ENCODE assay signal across 10 mouse cellular contexts in genomic region chr2:32742173-32742531, GRCm38 (mm10). TPM values are rescaled to one million over a fixed set of nuclear protein-coding genes. Genes with fewer than 3 reads are reported as not detected.
DNase-seq lines count a peak whose midpoint lies in the region; ATAC-seq and TF ChIP-seq lines count a peak whose summit lies in the region.
"Had no signal": no experiment of that assay in that cellular context is flagged by ENCODE, and none has a peak within 500 bp of the region (broad histone marks: within the 10 kb centered on the region; RNA-seq: fewer than 3 reads in every experiment).

No protein-coding gene starts in this region.

- H3K4me1 ChIP-seq in kidney, postnatal 0 days (replicated peaks; ENCODE audit: insufficient read depth, low read length): peaks cover 13% of the 10 kb centered on the region; the same call in 1 of the 2 replicates
- H3K4me1 ChIP-seq in kidney, adult 2 months (ENCODE audit: control insufficient read depth, insufficient read depth, low read length): no peaks in the 10 kb centered on the region
- peaks cover 18% of the 10 kb centered on the region for H3K4me1 ChIP-seq in embryonic facial prominence, embryonic 12.5 days
- peaks cover 13% of the 10 kb centered on the region for H3K4me1 ChIP-seq in intestine, embryonic 14.5 days (replicated peaks; ENCODE audit: control insufficient read depth, insufficient read depth, low read length)
- peaks cover 11% of the 10 kb centered on the region for H3K4me1 ChIP-seq in liver, embryonic 12.5 days
- peaks cover 13% of the 10 kb centered on the region for H3K4me1 ChIP-seq in stomach, embryonic 14.5 days (ENCODE audit: control insufficient read depth, insufficient read depth, low read length)

- TF ChIP-seq POLR2A in kidney, adult 2 months (IDR thresholded peaks at IDR 0.05; ENCODE audit: low read depth, low read length): no peak

- WGBS in kidney, postnatal 0 days: 25% methylated on average over 18 of the region's 18 CpGs
- 36% methylated on average over 18 of the region's 18 CpGs for WGBS in kidney, adult 2 months
- 4% methylated on average over 18 of the region's 18 CpGs for WGBS in embryonic facial prominence, embryonic 12.5 days
- 15% methylated on average over 18 of the region's 18 CpGs for WGBS in intestine, embryonic 14.5 days
- WGBS in liver, embryonic 12.5 days (ENCODE audit: insufficient replicate concordance): 68% methylated on average over 18 of the region's 18 CpGs
- WGBS in stomach, embryonic 14.5 days: 16% methylated on average over 18 of the region's 18 CpGs

- H3K36me3 ChIP-seq in kidney, postnatal 0 days (ENCODE audit: insufficient read depth, low read length): peaks cover 7% of the 10 kb centered on the region; the same call in 1 of the 2 replicates
- no peaks in the 10 kb centered on the region for H3K36me3 ChIP-seq in kidney, adult 2 months (ENCODE audit: control insufficient read depth, insufficient read depth, low read length)
- H3K36me3 ChIP-seq in embryonic facial prominence, embryonic 12.5 days: peaks cover 12% of the 10 kb centered on the region
- H3K36me3 ChIP-seq in intestine, embryonic 14.5 days (ENCODE audit: control insufficient read depth, insufficient read depth, low read length): peaks cover 29% of the 10 kb centered on the region
- peaks cover 17% of the 10 kb centered on the region for H3K36me3 ChIP-seq in liver, embryonic 12.5 days
- peaks cover 9% of the 10 kb centered on the region for H3K36me3 ChIP-seq in stomach, embryonic 14.5 days (ENCODE audit: control insufficient read depth, insufficient read depth, low read length)

- no peak overlapping the region for H3K9ac ChIP-seq in kidney, postnatal 0 days (ENCODE audit: low read depth, low read length)
- H3K9ac ChIP-seq in embryonic facial prominence, embryonic 12.5 days: no peak overlapping the region
- H3K9ac ChIP-seq in intestine, embryonic 14.5 days (ENCODE audit: low read length): no peak overlapping the region
- no peak overlapping the region for H3K9ac ChIP-seq in liver, embryonic 12.5 days
- no peak overlapping the region for H3K9ac ChIP-seq in stomach, embryonic 14.5 days (replicated peaks; ENCODE audit: low read depth, low read length)
- H3K9ac ChIP-seq: liver, embryonic 15.5 days had no signal

- peak overlapping the region; percentile 70; the same call in 1 of the 2 replicates for H3K4me2 ChIP-seq in kidney, postnatal 0 days (ENCODE audit: low read length)
- peak overlapping the region; percentile 96 for H3K4me2 ChIP-seq in embryonic facial prominence, embryonic 12.5 days (replicated peaks)
- H3K4me2 ChIP-seq in intestine, embryonic 14.5 days (ENCODE audit: low read length): peak overlapping the region; percentile 86
- 0 out of 2 replicates have a peak overlapping the region, but pooled peaks have one; percentile 69 for H3K4me2 ChIP-seq in liver, embryonic 12.5 days
- H3K4me2 ChIP-seq in stomach, embryonic 14.5 days (replicated peaks; ENCODE audit: low read depth, low read length): peak overlapping the region; percentile 93; the same call in 1 of the 2 replicates

- no peak for DNase-seq in kidney, postnatal 0 days (ENCODE audit: low spot score)
- no peak for DNase-seq in kidney, adult 2 months
- DNase-seq in intestine, embryonic 14.5 days (ENCODE audit: low spot score): no peak
- DNase-seq in adrenal gland, postnatal 25 days: no peak
- DNase-seq in ovary, postnatal 10 days (ENCODE audit: low spot score): no peak

- H3K27ac ChIP-seq in kidney, postnatal 0 days: no peak overlapping the region
- no peak overlapping the region for H3K27ac ChIP-seq in kidney, adult 2 months (ENCODE audit: insufficient read depth, low read depth, low read length)
- 0 out of 2 replicates have a peak overlapping the region, but pooled peaks have one; percentile 5 for H3K27ac ChIP-seq in embryonic facial prominence, embryonic 12.5 days
- no peak overlapping the region for H3K27ac ChIP-seq in intestine, embryonic 14.5 days (ENCODE audit: low read depth)
- H3K27ac ChIP-seq in liver, embryonic 12.5 days: no peak overlapping the region
- H3K27ac ChIP-seq in stomach, embryonic 14.5 days (ENCODE audit: low read length): no peak overlapping the region
- H3K27ac ChIP-seq: liver, embryonic 15.5 days had no signal

- H3K27me3 ChIP-seq in kidney, postnatal 0 days (ENCODE audit: insufficient read depth, low read length): no peaks in the 10 kb centered on the region; the same call in 1 of the 2 replicates
- H3K27me3 ChIP-seq in kidney, adult 2 months (replicated peaks; ENCODE audit: control insufficient read depth, insufficient read depth, low read length): no peaks in the 10 kb centered on the region
- peaks cover 17% of the 10 kb centered on the region; the same call in 1 of the 2 replicates for H3K27me3 ChIP-seq in embryonic facial prominence, embryonic 12.5 days
- peaks cover 23% of the 10 kb centered on the region for H3K27me3 ChIP-seq in intestine, embryonic 14.5 days (replicated peaks; ENCODE audit: control insufficient read depth, insufficient read depth, low read length)
- H3K27me3 ChIP-seq in liver, embryonic 12.5 days (replicated peaks): peaks cover 36% of the 10 kb centered on the region
- 0 out of 2 replicates have a peak, but pooled peaks cover 14% of the 10 kb centered on the region for H3K27me3 ChIP-seq in stomach, embryonic 14.5 days (ENCODE audit: control insufficient read depth, insufficient read depth, low read length)

- H3K4me3 ChIP-seq in kidney, postnatal 0 days (replicated peaks; ENCODE audit: low read depth, low read length): 0 out of 2 replicates have a peak overlapping the region, but pooled peaks have one; percentile 28
- no peak overlapping the region for H3K4me3 ChIP-seq in kidney, adult 2 months (ENCODE audit: insufficient read depth, low read depth, low read length)
- peak overlapping the region; percentile 52 for H3K4me3 ChIP-seq in embryonic facial prominence, embryonic 12.5 days
- H3K4me3 ChIP-seq in intestine, embryonic 14.5 days (ENCODE audit: low read depth, low read length): peak overlapping the region; percentile 46
- no peak overlapping the region for H3K4me3 ChIP-seq in liver, embryonic 12.5 days
- peak overlapping the region; percentile 39 for H3K4me3 ChIP-seq in stomach, embryonic 14.5 days (ENCODE audit: low read depth, low read length)

- peak; percentile 38; the same call in 1 of the 2 replicates for ATAC-seq in kidney, postnatal 0 days (replicated peaks; ENCODE audit: low FRiP score, low read depth)
- peak; percentile 62; the same call in 1 of the 2 replicates for ATAC-seq in embryonic facial prominence, embryonic 12.5 days (ENCODE audit: insufficient number of reproducible peaks, insufficient read depth, low FRiP score, low TSS enrichment)
- peak; percentile 74 for ATAC-seq in intestine, embryonic 14.5 days (replicated peaks; ENCODE audit: low FRiP score, low TSS enrichment, low read depth)
- ATAC-seq in liver, embryonic 12.5 days: no peak
- no peak for ATAC-seq in stomach, embryonic 14.5 days (ENCODE audit: insufficient number of reproducible peaks, insufficient read depth, low FRiP score, low read depth)
- ATAC-seq: Patski had no signal

- no peak for TF ChIP-seq CTCF in kidney, postnatal 0 days (IDR thresholded peaks at IDR 0.05; ENCODE audit: low read depth)
- TF ChIP-seq CTCF in kidney, adult 2 months (conservative IDR thresholded peaks at IDR 0.05; ENCODE audit: insufficient read depth, insufficient read length, low read depth, low read length): no peak

- no peaks in the 10 kb centered on the region for H3K9me3 ChIP-seq in kidney, postnatal 0 days (replicated peaks; ENCODE audit: low read length)
- H3K9me3 ChIP-seq in embryonic facial prominence, embryonic 12.5 days: no peaks in the 10 kb centered on the region
- H3K9me3 ChIP-seq in intestine, embryonic 14.5 days (ENCODE audit: control insufficient read depth, low read length): no peaks in the 10 kb centered on the region
- no peaks in the 10 kb centered on the region for H3K9me3 ChIP-seq in liver, embryonic 12.5 days (replicated peaks)
- no peaks in the 10 kb centered on the region for H3K9me3 ChIP-seq in stomach, embryonic 14.5 days (ENCODE audit: control insufficient read depth, low read depth, low read length)
- H3K9me3 ChIP-seq: liver, embryonic 15.5 days had no signal

RNA-seq across cellular contexts. Expression of gene 6330409D20Rik, which starts 1.3 kb away (rescaled TPM):
- polyA plus RNA-seq in kidney, postnatal 0 days (2015; fragmentation: Nextera tagmentation; extraction: Ambion mirVana): 0.11 TPM in 1 of 2 replicates, not detected in the other
- not detected in 2 replicates for polyA plus RNA-seq in kidney, adult 2 months (2012; rRNA removed)
- polyA plus RNA-seq in embryonic facial prominence, embryonic 12.5 days (2016; fragmentation: Nextera tagmentation; extraction: Ambion mirVana): 0.34 and 0.43 TPM in 2 replicates
- 0.38 and 0.75 TPM in 2 replicates for polyA plus RNA-seq in intestine, embryonic 14.5 days (2014; fragmentation: Nextera tagmentation; extraction: Ambion mirVana)
- polyA plus RNA-seq in liver, embryonic 12.5 days (2016; fragmentation: Nextera tagmentation; extraction: Ambion mirVana): not detected in 2 replicates
- polyA plus RNA-seq in stomach, embryonic 14.5 days (2014; fragmentation: Nextera tagmentation; extraction: Ambion mirVana): 0.67 and 0.77 TPM in 2 replicates
- not detected in 2 replicates for total RNA-seq in adrenal gland, postnatal 25 days (2021)
- polyA plus RNA-seq: liver, embryonic 15.5 days; Patski had no signal

RNA-seq across cellular contexts. Expression of gene Tor2a, which starts 14.9 kb away (rescaled TPM):
- polyA plus RNA-seq in kidney, postnatal 0 days (2015; fragmentation: Nextera tagmentation; extraction: Ambion mirVana): 74.9 and 79.4 TPM in 2 replicates
- 72.5 and 93.3 TPM in 2 replicates for polyA plus RNA-seq in kidney, adult 2 months (2012; rRNA removed)
- polyA plus RNA-seq in embryonic facial prominence, embryonic 12.5 days (2016; fragmentation: Nextera tagmentation; extraction: Ambion mirVana): 61.5 and 67.0 TPM in 2 replicates
- polyA plus RNA-seq in intestine, embryonic 14.5 days (2014; fragmentation: Nextera tagmentation; extraction: Ambion mirVana): 71.1 and 74.8 TPM in 2 replicates
- 35.9 and 36.6 TPM in 2 replicates for polyA plus RNA-seq in liver, embryonic 12.5 days (2016; fragmentation: Nextera tagmentation; extraction: Ambion mirVana)
- polyA plus RNA-seq in stomach, embryonic 14.5 days (2014; fragmentation: Nextera tagmentation; extraction: Ambion mirVana): 71.3 and 75.7 TPM in 2 replicates
- total RNA-seq in adrenal gland, postnatal 25 days (2021): 24.7 and 30.8 TPM in 2 replicates

RNA-seq across cellular contexts. Expression of gene Sh2d3c, which starts 21.3 kb away (rescaled TPM):
- 31.1 and 31.3 TPM in 2 replicates for polyA plus RNA-seq in kidney, postnatal 0 days (2015; fragmentation: Nextera tagmentation; extraction: Ambion mirVana)
- polyA plus RNA-seq in kidney, adult 2 months (2012; rRNA removed): 28.4 and 30.4 TPM in 2 replicates
- 27.6 and 29.1 TPM in 2 replicates for polyA plus RNA-seq in embryonic facial prominence, embryonic 12.5 days (2016; fragmentation: Nextera tagmentation; extraction: Ambion mirVana)
- 32.5 and 32.7 TPM in 2 replicates for polyA plus RNA-seq in intestine, embryonic 14.5 days (2014; fragmentation: Nextera tagmentation; extraction: Ambion mirVana)
- polyA plus RNA-seq in liver, embryonic 12.5 days (2016; fragmentation: Nextera tagmentation; extraction: Ambion mirVana): 9.7 and 10.1 TPM in 2 replicates
- 28.2 and 28.4 TPM in 2 replicates for polyA plus RNA-seq in stomach, embryonic 14.5 days (2014; fragmentation: Nextera tagmentation; extraction: Ambion mirVana)
- total RNA-seq in adrenal gland, postnatal 25 days (2021): 14.3 and 23.7 TPM in 2 replicates

RNA-seq across cellular contexts. Expression of gene Cdk9, which starts 29.3 kb away (rescaled TPM):
- 87.4 and 90.6 TPM in 2 replicates for polyA plus RNA-seq in kidney, postnatal 0 days (2015; fragmentation: Nextera tagmentation; extraction: Ambion mirVana)
- polyA plus RNA-seq in kidney, adult 2 months (2012; rRNA removed): 88.3 and 89.2 TPM in 2 replicates
- 121 and 126 TPM in 2 replicates for polyA plus RNA-seq in embryonic facial prominence, embryonic 12.5 days (2016; fragmentation: Nextera tagmentation; extraction: Ambion mirVana)
- polyA plus RNA-seq in intestine, embryonic 14.5 days (2014; fragmentation: Nextera tagmentation; extraction: Ambion mirVana): 83.8 and 85.2 TPM in 2 replicates
- polyA plus RNA-seq in liver, embryonic 12.5 days (2016; fragmentation: Nextera tagmentation; extraction: Ambion mirVana): 85.3 and 86.1 TPM in 2 replicates
- polyA plus RNA-seq in stomach, embryonic 14.5 days (2014; fragmentation: Nextera tagmentation; extraction: Ambion mirVana): 78.6 and 80.8 TPM in 2 replicates
- total RNA-seq in adrenal gland, postnatal 25 days (2021): 83.6 and 96.8 TPM in 2 replicates

RNA-seq across cellular contexts. Expression of gene Ttc16, which starts 33.3 kb away (rescaled TPM):
- polyA plus RNA-seq in kidney, postnatal 0 days (2015; fragmentation: Nextera tagmentation; extraction: Ambion mirVana): 0.13 and 0.18 TPM in 2 replicates
- 1.1 TPM in 2 replicates for polyA plus RNA-seq in kidney, adult 2 months (2012; rRNA removed)
- polyA plus RNA-seq in embryonic facial prominence, embryonic 12.5 days (2016; fragmentation: Nextera tagmentation; extraction: Ambion mirVana): 0.23 and 0.34 TPM in 2 replicates
- polyA plus RNA-seq in intestine, embryonic 14.5 days (2014; fragmentation: Nextera tagmentation; extraction: Ambion mirVana): 0.13 and 0.20 TPM in 2 replicates
- 0.12 and 0.26 TPM in 2 replicates for polyA plus RNA-seq in liver, embryonic 12.5 days (2016; fragmentation: Nextera tagmentation; extraction: Ambion mirVana)
- polyA plus RNA-seq in stomach, embryonic 14.5 days (2014; fragmentation: Nextera tagmentation; extraction: Ambion mirVana): 0.13 and 0.64 TPM in 2 replicates
- 0.15 and 0.24 TPM in 2 replicates for total RNA-seq in adrenal gland, postnatal 25 days (2021)
- polyA plus RNA-seq: liver, embryonic 15.5 days had no signal

Comparison
In these comparisons a context has a peak if more than half of its experiments do, and no peak if none do; other contexts are left out.
1. H3K4me3 ChIP-seq: peak in kidney, postnatal 0 days (single experiment), embryonic facial prominence, embryonic 12.5 days (single experiment), intestine, embryonic 14.5 days (single experiment) and stomach, embryonic 14.5 days (single experiment); none in kidney, adult 2 months (single experiment) and liver, embryonic 12.5 days (single experiment).
2. ATAC-seq: peak in kidney, postnatal 0 days (single experiment), embryonic facial prominence, embryonic 12.5 days (single experiment) and intestine, embryonic 14.5 days (single experiment); none in liver, embryonic 12.5 days (single experiment) and stomach, embryonic 14.5 days (single experiment).
3. Peak in every context shown above with its lines, with median percentiles within 50 percentile points of each other: H3K4me2 ChIP-seq.